Mouse (Mus musculus): ENCODE results near the gene Psmc3. TPM values are rescaled to one million over a fixed set of nuclear protein-coding genes. Genes with fewer than 3 reads are reported as not detected.
A peak's percentile ranks its signal among the peaks of the same experiment; 100 is the strongest.

Psmc3 gene
- total RNA-seq, 2 experiments from 2014 or later: 211 to 237 TPM

- intact Hi-C loops (cut with DNase I): no loop called here
- DNase-seq: no peak
Measured at GRCm38 (mm10) chr2:91078314-91079025, 24.7 kb downstream of the Psmc3 start.

GRCm38 (mm10) chr2:91079026-91079384 is 25.2 kb downstream of the Psmc3 start:
- no peak for DNase-seq
- intact Hi-C loops (cut with DNase I): no loop called here

GRCm38 (mm10) chr2:91080784-91081513 is 27.1 kb downstream of the Psmc3 start:
- no peak for DNase-seq
- intact Hi-C loops (cut with DNase I): no loop called here

- intact Hi-C loops (cut with DNase I): no loop called here
- DNase-seq: no peak
Measured at GRCm38 (mm10) chr2:91081775-91082695, 28.2 kb downstream of the Psmc3 start, which contains the start of gene Spi1. Gene Spi1 (plus strand): TSS chr2:91082390.

GRCm38 (mm10) chr2:91082844-91083243 is 29.0 kb downstream of the Psmc3 start:
- DNase-seq: peak; percentile 59 to 60

GRCm38 (mm10) chr2:91083366-91083940 is 29.6 kb downstream of the Psmc3 start:
- intact Hi-C loops (cut with DNase I): no loop called here
- DNase-seq: no peak

More at GRCm38 (mm10) chr2:91082844-91083243, 29.0 kb downstream of the Psmc3 start:
- intact Hi-C loops (cut with DNase I): no loop called here

GRCm38 (mm10) chr2:91084179-91084820 is 30.5 kb downstream of the Psmc3 start:
- intact Hi-C loops (cut with DNase I): no loop called here
- peak in 1 of 2 experiments; percentile 41 for DNase-seq

- intact Hi-C loops (cut with DNase I): no loop called here
- DNase-seq: no peak
Measured at GRCm38 (mm10) chr2:91085494-91086391, 31.9 kb downstream of the Psmc3 start.

- intact Hi-C loops (cut with DNase I): no loop called here
- no peak for DNase-seq
Measured at GRCm38 (mm10) chr2:91086392-91087237, 32.8 kb downstream of the Psmc3 start.

- DNase-seq: no peak
- intact Hi-C loops (cut with DNase I): no loop called here
Measured at GRCm38 (mm10) chr2:91087453-91087852, 33.6 kb downstream of the Psmc3 start.

- DNase-seq: no peak
- intact Hi-C loops (cut with DNase I): no loop called here
Measured at GRCm38 (mm10) chr2:91088987-91089386, 35.2 kb downstream of the Psmc3 start.

GRCm38 (mm10) chr2:91090208-91090607 is 36.4 kb downstream of the Psmc3 start:
- no peak for DNase-seq
- intact Hi-C loops (cut with DNase I): no loop called here

- intact Hi-C loops (cut with DNase I): no loop called here
- no peak for DNase-seq
Measured at GRCm38 (mm10) chr2:91090827-91091226, 37.0 kb downstream of the Psmc3 start.

GRCm38 (mm10) chr2:91096524-91096923 is 42.7 kb downstream of the Psmc3 start:
- DNase-seq: no peak

GRCm38 (mm10) chr2:91097015-91097414 is 43.2 kb downstream of the Psmc3 start:
- no peak for DNase-seq
- intact Hi-C loops (cut with DNase I): no loop called here

More at GRCm38 (mm10) chr2:91096524-91096923, 42.7 kb downstream of the Psmc3 start:
- intact Hi-C loops (cut with DNase I): no loop called here

GRCm38 (mm10) chr2:91098156-91098555 is 44.3 kb downstream of the Psmc3 start:
- intact Hi-C loops (cut with DNase I): no loop called here
- DNase-seq: no peak

GRCm38 (mm10) chr2:91101124-91101740 is 47.4 kb downstream of the Psmc3 start:
- peak; percentile 89 to 95 for DNase-seq
- intact Hi-C loops (cut with DNase I): loop anchor here (1.0 to 5.0 kb wide), 3 partner anchors 31 to 235 kb away; partner anchors contain the start of gene Slc39a13

- intact Hi-C loops (cut with DNase I): no loop called here
- DNase-seq: no peak
Measured at GRCm38 (mm10) chr2:91108156-91108555, 54.3 kb downstream of the Psmc3 start.

Data from heart, postnatal 36 days (tissue).